Mouse (Mus musculus) cerebellum, adult 2 months (tissue): ENCODE measurements around the gene I0C0044D17Rik. TPM values are rescaled to one million over a fixed set of nuclear protein-coding genes. Genes with fewer than 3 reads are reported as not detected.

Experiments used
- DNase-seq, 2 experiments: peaks; one replicate each; pipeline ENCODE4 v3.0.0; 2021
- H3K27ac ChIP-seq: fragments of 200-500 bp; 2 replicates; pipeline ENCODE4 v1.5.1; 2012; ENCODE audit warnings: low read length, control low read depth, inconsistent platforms; ENCODE audit not compliant: insufficient read depth
- H3K27me3 ChIP-seq: fragments of 200-500 bp; 2 replicates; pipeline ENCODE4 v1.6.1; 2012; ENCODE audit warnings: inconsistent platforms, mild to moderate bottlenecking, low read length, moderate library complexity; ENCODE audit not compliant: control insufficient read depth, insufficient read depth
- H3K4me1 ChIP-seq: fragments of 200-500 bp; 2 replicates; pipeline ENCODE4 v1.6.1; 2011; ENCODE audit warnings: low read length; ENCODE audit not compliant: control insufficient read depth, insufficient read depth
- H3K4me3 ChIP-seq: fragments of 200-500 bp; replicated peaks from 2 replicates; pipeline ENCODE3; 2011; ENCODE audit warnings: mild to moderate bottlenecking, low read depth, low read length, control low read depth; ENCODE audit not compliant: insufficient read depth
- CTCF ChIP-seq: fragments of 200-500 bp; IDR thresholded peaks from 2 replicates; pipeline ENCODE4 v1.5.1; 2011; ENCODE audit warnings: low read depth, mild to moderate bottlenecking, control low read depth, low read length, moderate library complexity, borderline replicate concordance; ENCODE audit not compliant: insufficient read depth
- POLR2A ChIP-seq: fragments of 200-500 bp; IDR thresholded peaks from 2 replicates; pipeline ENCODE4 v1.6.1; 2011; ENCODE audit warnings: low read length, control low read depth, borderline replicate concordance; ENCODE audit not compliant: insufficient read depth
- WGBS: fragments of 180-500 bp; shearing (Covaris S2); methylation state at CpG from one replicate; pipeline ENCODE4 v1.1.7; 2018; 5-methylcytosine and 5-hydroxymethylcytosine counted together
- polyA plus RNA-seq: library from polyadenylated mRNA; depleted of rRNA; stranded (reverse); fragments of >200 nt; gene quantifications from 2 replicates; pipeline ENCODE4 v1.2.3, GENCODE M21; 2012; rRNA removed

I0C0044D17Rik gene
- polyA plus RNA-seq, 1 experiment, result not detected

DNA sequence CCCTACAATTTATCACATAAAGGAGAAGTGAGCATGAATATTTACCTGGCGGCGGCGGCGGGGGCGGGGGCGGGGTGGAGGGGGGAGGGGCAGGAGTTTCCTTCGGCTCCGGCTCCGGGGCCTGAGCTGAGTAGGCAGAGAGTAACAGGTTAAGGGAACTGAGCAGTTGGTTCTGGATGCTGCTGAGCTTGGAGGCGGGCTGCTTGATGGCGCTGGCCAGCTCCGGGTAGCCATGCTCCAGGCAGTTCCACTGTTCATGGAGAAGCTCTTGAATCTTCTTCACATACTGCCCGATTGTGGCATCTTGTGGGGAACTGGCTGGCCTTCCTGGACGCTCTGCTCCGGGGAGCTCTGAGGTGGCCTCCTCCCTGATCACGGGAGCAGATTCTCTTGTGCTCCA lies 45.4 kb downstream of the I0C0044D17Rik start:
- H3K27me3 ChIP-seq, result no peaks in the 10 kb centered on the region
- TF ChIP-seq CTCF (no peak), POLR2A (no peak)
- peak overlapping the region; percentile 53 for H3K4me3 ChIP-seq
- DNase-seq, result peak in 1 of 2 experiments; percentile 14
- H3K27ac ChIP-seq, result no peak overlapping the region
- 17% methylated on average over 16 of the region's 16 CpGs for WGBS
- H3K4me1 ChIP-seq, result no peaks in the 10 kb centered on the region

DNA sequence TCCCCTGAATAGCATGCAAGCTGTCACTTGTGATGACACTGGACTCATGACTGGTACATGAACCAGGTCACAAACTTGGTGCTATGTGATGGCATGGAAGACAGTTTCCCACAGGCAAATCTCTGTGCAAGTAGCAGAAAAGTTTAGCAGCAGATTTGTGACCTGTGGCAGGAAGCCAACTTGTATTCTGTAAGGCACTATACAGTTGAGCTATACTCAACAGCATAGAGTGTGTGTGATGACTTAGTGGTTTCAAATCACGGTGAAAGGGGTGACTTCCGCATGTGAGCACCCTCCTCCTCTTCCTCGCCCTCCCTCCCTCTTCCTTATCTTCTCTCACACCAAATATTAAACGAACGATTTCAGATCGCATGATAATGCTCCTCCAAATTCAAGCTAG lies 46.2 kb downstream of the I0C0044D17Rik start:
- TF ChIP-seq POLR2A (no peak), CTCF (no peak)
- Histone ChIP-seq H3K4me3 (no peak overlapping the region), H3K4me1 (no peaks in the 10 kb centered on the region), H3K27ac (no peak overlapping the region), H3K27me3 (no peaks in the 10 kb centered on the region)
- no peak for DNase-seq
- 91% methylated on average over 6 of the region's 6 CpGs for WGBS

- TF ChIP-seq POLR2A, result no peak
- TF ChIP-seq CTCF, result no peak
- Histone ChIP-seq H3K4me1 (no peaks in the 10 kb centered on the region), H3K27me3 (no peaks in the 10 kb centered on the region), H3K27ac (no peak overlapping the region), H3K4me3 (no peak overlapping the region)
- 93% methylated on average over 10 of the region's 10 CpGs for WGBS
- no peak for DNase-seq
These were observed 46.8 kb downstream of the I0C0044D17Rik start for GRCm38 (mm10) chr4:98776721-98777427.

GRCm38 (mm10) chr4:98773785-98774184 lies 49.9 kb downstream of the I0C0044D17Rik start:
- 97% methylated on average over 5 of the region's 5 CpGs for WGBS
- Histone ChIP-seq H3K4me1 (no peaks in the 10 kb centered on the region), H3K27ac (no peak overlapping the region), H3K4me3 (no peak overlapping the region), H3K27me3 (no peaks in the 10 kb centered on the region)
- DNase-seq, result no peak
- TF ChIP-seq CTCF, result no peak
- TF ChIP-seq POLR2A, result no peak

Other genes with a start within 250 kb of the I0C0044D17Rik start
- gene L1td1, start 97.1 kb downstream of the I0C0044D17Rik start, polyA plus RNA-seq, result 0.03 TPM in 1 of 2 replicates, not detected in the other
- 6.8 and 9.1 TPM in 2 replicates for gene Kank4, start 6.3 kb downstream of the I0C0044D17Rik start, polyA plus RNA-seq
- 21.1 and 21.3 TPM in 2 replicates for gene Usp1, start 100.0 kb upstream of the I0C0044D17Rik start, polyA plus RNA-seq
- 0.30 and 0.39 TPM in 2 replicates for gene Angptl3, start 207.1 kb upstream of the I0C0044D17Rik start, polyA plus RNA-seq